Mouse (Mus musculus) heart, postnatal 0 days (tissue): ENCODE data around the gene Rassf5. TPM values are rescaled to one million over a fixed set of nuclear protein-coding genes. Genes with fewer than 3 reads are reported as not detected.

Source experiments
- ATAC-seq: fragments of 200-750 bp; cut with Nextera tagmentation; 2 replicates; pipeline ENCODE4 v1.8.0; 2017; ENCODE audit warnings: low read depth, moderate number of reproducible peaks, moderate library complexity; ENCODE audit not compliant: insufficient read depth
- DNase-seq: peaks from one replicate; pipeline ENCODE4 v3.0.0-alpha.2; 2016; ENCODE audit warnings: low spot score
- H3K27ac ChIP-seq: fragments of 300-500 bp; sonication (generic); 2 replicates; pipeline ENCODE4 v1.5.1; 2014; ENCODE audit warnings: low read depth, mild to moderate bottlenecking
- H3K27me3 ChIP-seq: fragments of 300-500 bp; sonication (generic); 2 replicates; pipeline ENCODE4 v1.6.1; 2014; ENCODE audit warnings: low read length, mixed read lengths; ENCODE audit not compliant: control insufficient read depth, insufficient read depth
- H3K36me3 ChIP-seq: fragments of 300-500 bp; sonication (generic); replicated peaks from 2 replicates; pipeline ENCODE4 v1.6.1; 2014; ENCODE audit warnings: low read length, mixed read lengths; ENCODE audit not compliant: control insufficient read depth, insufficient read depth
- H3K4me1 ChIP-seq: fragments of 300-500 bp; sonication (generic); 2 replicates; pipeline ENCODE4 v1.6.1; 2014; ENCODE audit warnings: antibody characterized with exemption; ENCODE audit not compliant: control insufficient read depth, insufficient read depth
- H3K4me2 ChIP-seq: fragments of 300-500 bp; sonication (generic); 2 replicates; pipeline ENCODE4 v1.6.1; 2014; ENCODE audit warnings: low read depth, mild to moderate bottlenecking, low read length, moderate library complexity
- H3K4me3 ChIP-seq: fragments of 300-500 bp; sonication (generic); 2 replicates; pipeline ENCODE4 v1.5.1; 2014; ENCODE audit warnings: low read depth, low read length
- H3K9ac ChIP-seq: fragments of 300-500 bp; sonication (generic); replicated peaks from 2 replicates; pipeline ENCODE4 v1.6.1; 2014; ENCODE audit warnings: low read depth, low read length, mixed read lengths
- H3K9me3 ChIP-seq: fragments of 300-500 bp; sonication (generic); replicated peaks from 2 replicates; pipeline ENCODE4 v1.6.1; 2016; ENCODE audit warnings: low read length; ENCODE audit not compliant: control insufficient read depth
- CTCF ChIP-seq: IDR thresholded peaks from 2 replicates; pipeline ENCODE4 v1.5.1; 2016; ENCODE audit warnings: antibody characterized with exemption, control low read depth, low read depth
- EP300 ChIP-seq: IDR thresholded peaks from 2 replicates; pipeline ENCODE4 v1.6.1; 2016; ENCODE audit warnings: antibody characterized with exemption, low read depth
- WGBS: fragments of 180-500 bp; shearing (Covaris S2); extraction: QIAGEN DNeasy Blood & Tissue Kit; methylation state at CpG from one replicate; pipeline ENCODE4 v1.1.7; 2014; 5-methylcytosine and 5-hydroxymethylcytosine counted together
- polyA plus RNA-seq: library from polyadenylated mRNA; unstranded; fragments of >200 nt; fragmentation: Nextera tagmentation; extraction: Ambion mirVana; gene quantifications from 2 replicates; pipeline ENCODE4 v1.2.1, GENCODE M21; 2015
- total RNA-seq: library from RNA; depleted of rRNA; stranded (reverse); fragments of >200 nt; gene quantifications from 2 replicates; pipeline ENCODE4 v1.2.3, GENCODE M21; 2014; ENCODE audit warnings: low replicate concordance

Rassf5 gene
- total and polyA plus RNA-seq, 2 experiments from 2014 or later, result 3.3 TPM

- WGBS, result 77% methylated on average over 5 of the region's 5 CpGs
- TF ChIP-seq CTCF (no peak), EP300 (no peak)
- no peak for ATAC-seq
Measured at GRCm38 (mm10) chr1:131178083-131178482, 67.0 kb downstream of the Rassf5 start.

GRCm38 (mm10) chr1:131177249-131177648, 67.8 kb downstream of the Rassf5 start:
- WGBS, result 78% methylated on average over 4 of the region's 4 CpGs
- no peak overlapping the region for H3K4me2 ChIP-seq
- no peak for ATAC-seq
- H3K27ac ChIP-seq, result no peak overlapping the region
- no peaks in the 10 kb centered on the region for H3K9me3 ChIP-seq
- DNase-seq, result no peak
- no peak overlapping the region for H3K4me3 ChIP-seq
- no peak overlapping the region for H3K9ac ChIP-seq
- no peaks in the 10 kb centered on the region for H3K27me3 ChIP-seq
- no peaks in the 10 kb centered on the region for H3K4me1 ChIP-seq
- H3K36me3 ChIP-seq, result peaks cover 77% of the 10 kb centered on the region
- TF ChIP-seq EP300 (no peak), CTCF (no peak)

More at GRCm38 (mm10) chr1:131178083-131178482, 67.0 kb downstream of the Rassf5 start:
- H3K4me3 ChIP-seq, result no peak overlapping the region
- no peak overlapping the region for H3K4me2 ChIP-seq
- H3K36me3 ChIP-seq, result peaks cover 69% of the 10 kb centered on the region
- DNase-seq, result no peak
- H3K9ac ChIP-seq, result no peak overlapping the region
- H3K27ac ChIP-seq, result no peak overlapping the region
- no peaks in the 10 kb centered on the region for H3K4me1 ChIP-seq
- no peaks in the 10 kb centered on the region for H3K9me3 ChIP-seq
- no peaks in the 10 kb centered on the region for H3K27me3 ChIP-seq

- 92% methylated on average over 8 of the region's 8 CpGs for WGBS
Measured at GRCm38 (mm10) chr1:131175819-131176218, 69.2 kb downstream of the Rassf5 start.

GRCm38 (mm10) chr1:131175189-131175588, 69.9 kb downstream of the Rassf5 start:
- H3K9me3 ChIP-seq, result no peaks in the 10 kb centered on the region
- no peak overlapping the region for H3K9ac ChIP-seq
- DNase-seq (no peak), ATAC-seq (no peak)
- no peaks in the 10 kb centered on the region for H3K4me1 ChIP-seq
- no peak for TF ChIP-seq EP300
- no peaks in the 10 kb centered on the region for H3K27me3 ChIP-seq
- no peak overlapping the region for H3K27ac ChIP-seq
- WGBS, result 100% methylated on average over 1 of the region's 1 CpGs
- no peak overlapping the region for H3K4me3 ChIP-seq
- H3K36me3 ChIP-seq, result peaks cover 93% of the 10 kb centered on the region
- H3K4me2 ChIP-seq, result no peak overlapping the region

More at GRCm38 (mm10) chr1:131175819-131176218, 69.2 kb downstream of the Rassf5 start:
- ATAC-seq, result no peak
- Histone ChIP-seq H3K27ac (no peak overlapping the region), H3K9me3 (no peaks in the 10 kb centered on the region), H3K4me2 (no peak overlapping the region), H3K36me3 (peaks cover 92% of the 10 kb centered on the region), H3K4me3 (no peak overlapping the region), H3K27me3 (no peaks in the 10 kb centered on the region), H3K9ac (no peak overlapping the region), H3K4me1 (no peaks in the 10 kb centered on the region)
- no peak for DNase-seq
- TF ChIP-seq CTCF (no peak), EP300 (no peak)

GRCm38 (mm10) chr1:131174299-131174861, 70.7 kb downstream of the Rassf5 start:
- no peaks in the 10 kb centered on the region for H3K27me3 ChIP-seq
- H3K9me3 ChIP-seq, result no peaks in the 10 kb centered on the region
- H3K4me2 ChIP-seq, result no peak overlapping the region
- no peak overlapping the region for H3K9ac ChIP-seq
- WGBS, result 69% methylated on average over 12 of the region's 12 CpGs
- ATAC-seq, result no peak
- no peak overlapping the region for H3K27ac ChIP-seq
- H3K4me1 ChIP-seq, result no peaks in the 10 kb centered on the region
- H3K36me3 ChIP-seq, result peaks cover 93% of the 10 kb centered on the region
- H3K4me3 ChIP-seq, result no peak overlapping the region
- DNase-seq, result no peak
- TF ChIP-seq EP300 (no peak), CTCF (no peak)

- 46% methylated on average over 6 of the region's 6 CpGs for WGBS
- Histone ChIP-seq H3K9me3 (no peaks in the 10 kb centered on the region), H3K4me1 (no peaks in the 10 kb centered on the region), H3K27me3 (no peaks in the 10 kb centered on the region), H3K9ac (no peak overlapping the region), H3K4me2 (no peak overlapping the region), H3K4me3 (no peak overlapping the region), H3K27ac (no peak overlapping the region), H3K36me3 (peaks cover 98% of the 10 kb centered on the region)
- DNase-seq (no peak), ATAC-seq (no peak)
- TF ChIP-seq CTCF (no peak), EP300 (no peak)
Measured at GRCm38 (mm10) chr1:131173809-131174208, 71.2 kb downstream of the Rassf5 start.
